Mouse (Mus musculus): ENCODE measurements around the gene Ndufv3.

DNA sequence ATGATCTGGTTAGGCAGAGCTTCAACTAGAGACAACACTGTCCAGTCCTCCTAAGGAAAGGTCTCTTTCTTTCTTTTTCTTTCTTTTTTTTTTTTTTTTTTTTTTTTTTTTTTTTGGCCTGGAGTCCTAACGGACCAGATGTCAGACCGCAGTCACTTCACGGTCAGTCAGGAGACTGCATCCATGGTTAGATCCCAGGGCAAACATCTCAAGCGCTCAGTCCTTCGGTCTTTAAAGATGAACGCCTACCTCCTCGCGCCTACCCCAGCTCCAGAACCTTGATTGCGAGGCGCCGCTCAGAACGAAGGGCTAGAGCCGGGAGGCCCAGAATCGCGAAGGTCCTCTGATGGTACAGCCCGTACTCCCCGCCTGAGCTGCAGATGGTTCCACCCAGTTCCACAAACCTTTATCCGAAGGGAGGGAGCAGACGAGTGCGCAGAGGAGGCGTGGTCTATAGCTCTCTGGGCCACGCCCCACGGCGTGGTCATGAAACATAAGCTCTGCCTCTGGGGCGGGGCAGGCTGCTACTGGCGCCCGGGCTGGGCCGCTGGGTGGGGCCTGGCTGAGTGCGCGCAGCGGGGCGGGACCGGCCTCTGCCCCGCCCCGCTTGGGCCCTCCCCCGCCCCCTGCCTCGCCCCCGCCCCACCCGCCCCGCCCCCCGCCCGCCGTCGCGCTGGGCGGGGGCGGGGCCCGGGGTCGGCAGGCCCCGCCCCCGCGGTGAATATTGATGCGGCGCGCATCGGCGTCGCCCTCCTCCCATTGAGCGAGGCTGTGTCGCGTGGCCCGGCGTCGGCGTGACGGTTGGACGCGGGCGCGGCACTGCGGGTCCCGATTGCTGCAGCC lies 44.3 kb downstream of the Ndufv3 start, which contains the start of gene Pknox1:
- TF ChIP-seq POLR2A (IDR thresholded peaks at IDR 0.05; ENCODE audit: borderline replicate concordance, extremely low read depth, low read depth, low read length) (peak; percentile 89; the same call in 1 of the 2 replicates), CTCF (IDR thresholded peaks at IDR 0.05; ENCODE audit: insufficient read depth, low read length) (no peak)
